Comparison of ENCODE assay signal across 10 mouse cellular contexts in the genomic region with DNA sequence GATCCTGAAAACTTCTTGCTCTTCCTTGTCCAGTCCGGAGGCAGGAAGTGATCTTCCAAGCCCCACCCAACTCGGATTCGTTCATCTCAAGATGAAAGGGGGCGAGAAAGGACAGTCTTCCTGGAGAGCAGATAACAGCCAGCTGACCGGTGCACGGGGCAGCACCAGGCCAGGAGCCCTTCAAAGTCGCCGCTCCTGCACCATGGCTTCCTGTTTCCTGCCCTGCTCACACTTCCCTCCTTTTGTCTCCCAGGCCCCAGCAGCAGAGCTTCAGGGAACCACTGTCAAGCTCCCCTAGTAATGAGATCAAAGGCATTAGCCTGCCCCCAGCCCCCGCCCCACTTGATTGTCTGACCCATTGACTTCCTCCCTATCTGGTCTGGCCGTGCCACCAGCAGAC. TPM values are rescaled to one million over a fixed set of nuclear protein-coding genes. Genes with fewer than 3 reads are reported as not detected.
A peak's percentile ranks its signal among the peaks of the same experiment; 100 is the strongest.
DNase-seq lines count a peak whose midpoint lies in the region; ATAC-seq and TF ChIP-seq lines count a peak whose summit lies in the region.
"Had no signal": no experiment of that assay in that cellular context is flagged by ENCODE, and none has a peak within 500 bp of the region (broad histone marks: within the 10 kb centered on the region; RNA-seq: fewer than 3 reads in every experiment).

No protein-coding gene starts in this region.

- H3K9ac ChIP-seq in lung, embryonic 14.5 days = no peak overlapping the region
- H3K9ac ChIP-seq in intestine, postnatal 0 days (ENCODE audit: low read depth, low read length) = no peak overlapping the region
- H3K9ac ChIP-seq in neural tube, embryonic 12.5 days = no peak overlapping the region

- no peaks in the 10 kb centered on the region for H3K27me3 ChIP-seq in lung, embryonic 14.5 days (ENCODE audit: insufficient read depth, low read length)
- H3K27me3 ChIP-seq in intestine, postnatal 0 days (replicated peaks; ENCODE audit: control insufficient read depth, insufficient read depth, low read length) = no peaks in the 10 kb centered on the region
- H3K27me3 ChIP-seq in neural tube, embryonic 12.5 days (replicated peaks) = no peaks in the 10 kb centered on the region

- peak; percentile 91 for ATAC-seq in lung, embryonic 14.5 days (ENCODE audit: insufficient read depth)
- no peak for ATAC-seq in intestine, postnatal 0 days
- ATAC-seq in neural tube, embryonic 12.5 days (ENCODE audit: low FRiP score, low read depth) = no peak

- H3K36me3 ChIP-seq in lung, embryonic 14.5 days (ENCODE audit: insufficient read depth) = no peaks in the 10 kb centered on the region
- no peaks in the 10 kb centered on the region for H3K36me3 ChIP-seq in intestine, postnatal 0 days (ENCODE audit: control insufficient read depth, insufficient read depth)
- H3K36me3 ChIP-seq in neural tube, embryonic 12.5 days = no peaks in the 10 kb centered on the region

- no peak for TF ChIP-seq CTCF in lung, embryonic 14.5 days (IDR thresholded peaks at IDR 0.05; ENCODE audit: low read depth)
- TF ChIP-seq CTCF in lung, adult 2 months (IDR thresholded peaks at IDR 0.05; ENCODE audit: insufficient read depth, low read length) = no peak
- TF ChIP-seq CTCF in intestine, postnatal 0 days (IDR thresholded peaks at IDR 0.05; ENCODE audit: low read depth) = no peak

- DNase-seq in adrenal gland, postnatal 14 days = peak; percentile 31
- DNase-seq in adrenal gland, postnatal 25 days = no peak
- DNase-seq in lung, embryonic 14.5 days = peak; percentile 75
- no peak for DNase-seq in lung, adult 2 months
- DNase-seq in cerebellum, adult 8-10 months = no peak
- no peak for DNase-seq in thymus, postnatal 14 days
- DNase-seq: thymus, postnatal 25 days had no signal

- H3K9me3 ChIP-seq in lung, embryonic 14.5 days (ENCODE audit: low read depth, low read length) = no peaks in the 10 kb centered on the region
- H3K9me3 ChIP-seq in intestine, postnatal 0 days (ENCODE audit: control insufficient read depth) = no peaks in the 10 kb centered on the region
- H3K9me3 ChIP-seq in neural tube, embryonic 12.5 days = no peaks in the 10 kb centered on the region

- TF ChIP-seq POLR2A in lung, adult 2 months (IDR thresholded peaks at IDR 0.05; ENCODE audit: borderline replicate concordance, extremely low read depth, low read depth, low read length) = no peak

- no peak overlapping the region for H3K4me3 ChIP-seq in lung, embryonic 14.5 days (ENCODE audit: low read depth, low read length)
- H3K4me3 ChIP-seq in lung, adult 2 months (replicated peaks; ENCODE audit: extremely low read depth, low read depth, low read length) = no peak overlapping the region
- H3K4me3 ChIP-seq in intestine, postnatal 0 days (ENCODE audit: low read depth, low read length) = no peak overlapping the region
- no peak overlapping the region for H3K4me3 ChIP-seq in neural tube, embryonic 12.5 days

- peak overlapping the region; percentile 51; the same call in 1 of the 2 replicates for H3K27ac ChIP-seq in lung, embryonic 14.5 days (ENCODE audit: low read depth)
- H3K27ac ChIP-seq in intestine, postnatal 0 days (ENCODE audit: low read depth, low read length) = no peak overlapping the region
- no peak overlapping the region for H3K27ac ChIP-seq in neural tube, embryonic 12.5 days

- no peaks in the 10 kb centered on the region for H3K4me1 ChIP-seq in lung, embryonic 14.5 days (ENCODE audit: insufficient read depth)
- no peaks in the 10 kb centered on the region for H3K4me1 ChIP-seq in lung, adult 2 months (ENCODE audit: control insufficient read depth, insufficient read depth, low read length)
- no peaks in the 10 kb centered on the region for H3K4me1 ChIP-seq in intestine, postnatal 0 days (replicated peaks; ENCODE audit: control insufficient read depth, insufficient read depth, low read length)
- peaks cover 4% of the 10 kb centered on the region; the same call in 1 of the 2 replicates for H3K4me1 ChIP-seq in neural tube, embryonic 12.5 days

- WGBS in lung, embryonic 14.5 days = 9% methylated on average over 10 of the region's 10 CpGs
- 7% methylated on average over 10 of the region's 10 CpGs for WGBS in lung, adult 2 months
- WGBS in intestine, postnatal 0 days = 18% methylated on average over 10 of the region's 10 CpGs
- WGBS in neural tube, embryonic 12.5 days = 13% methylated on average over 10 of the region's 10 CpGs

- peak overlapping the region; percentile 43 for H3K4me2 ChIP-seq in lung, embryonic 14.5 days
- H3K4me2 ChIP-seq in intestine, postnatal 0 days (replicated peaks; ENCODE audit: low read depth) = 0 out of 2 replicates have a peak overlapping the region, but pooled peaks have one; percentile 9
- H3K4me2 ChIP-seq in neural tube, embryonic 12.5 days (replicated peaks) = peak overlapping the region; percentile 28; the same call in 1 of the 2 replicates

RNA-seq across cellular contexts. Expression of gene Fzd10, which starts 58.6 kb away (rescaled TPM):
- total RNA-seq in adrenal gland, postnatal 14 days (2021) = 0.19 and 0.98 TPM in 2 replicates
- total RNA-seq in adrenal gland, postnatal 25 days (2021) = 0.76 TPM in 2 replicates
- polyA plus RNA-seq in lung, embryonic 14.5 days (2014; fragmentation: Nextera tagmentation; extraction: Ambion mirVana) = 1.7 and 2.1 TPM in 2 replicates
- 0.25 and 1.3 TPM in 2 replicates for polyA plus RNA-seq in lung, adult 2 months (2012; rRNA removed)
- polyA plus RNA-seq in intestine, postnatal 0 days (2015; fragmentation: Nextera tagmentation; extraction: Ambion mirVana) = 0.16 and 0.21 TPM in 2 replicates
- 20.4 and 23.1 TPM in 2 replicates for polyA plus RNA-seq in neural tube, embryonic 12.5 days (2016; fragmentation: Nextera tagmentation; extraction: Ambion mirVana)
- polyA plus RNA-seq: liver, embryonic 16.5 days had no signal

Comparison
In these comparisons a context has a peak if more than half of its experiments do, and no peak if none do; other contexts are left out.
1. DNase-seq: peak in adrenal gland, postnatal 14 days (single experiment) and lung, embryonic 14.5 days (single experiment); none in adrenal gland, postnatal 25 days (single experiment), lung, adult 2 months (single experiment), cerebellum, adult 8-10 months (single experiment) and thymus, postnatal 14 days (single experiment).
2. Peak in every context shown above with its lines, with median percentiles within 50 percentile points of each other: H3K4me2 ChIP-seq.